15 mouse cellular contexts compared by ENCODE assay signal in the genomic region with DNA sequence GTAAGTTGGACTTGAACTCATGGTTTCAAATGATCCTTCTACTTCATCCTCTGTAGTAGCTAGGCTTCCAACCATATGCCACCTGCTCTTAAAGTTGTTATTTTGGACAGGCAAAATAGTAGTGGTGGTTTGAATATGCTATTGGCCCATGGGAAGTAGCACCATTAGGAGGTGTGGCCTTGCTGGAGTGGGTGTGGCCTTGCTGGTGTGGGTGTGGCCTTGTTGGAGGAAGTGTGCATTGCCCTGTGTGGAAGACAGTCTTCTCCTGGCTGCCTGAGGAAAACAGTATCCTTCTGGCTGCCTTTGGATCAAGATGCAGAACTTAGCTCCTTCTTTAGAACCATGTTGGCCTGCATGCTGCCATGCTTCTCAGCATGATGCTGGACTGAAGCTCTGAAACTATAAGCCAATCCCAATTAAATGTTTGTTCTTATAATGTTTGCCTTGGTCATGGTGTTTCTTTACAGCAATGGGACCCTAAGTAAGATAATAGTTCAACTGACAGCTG. TPM values are rescaled to one million over a fixed set of nuclear protein-coding genes. Genes with fewer than 3 reads are reported as not detected.
DNase-seq lines count a peak whose midpoint lies in the region; ATAC-seq and TF ChIP-seq lines count a peak whose summit lies in the region.
"Had no signal": no experiment of that assay in that cellular context is flagged by ENCODE, and none has a peak within 500 bp of the region (broad histone marks: within the 10 kb centered on the region; RNA-seq: fewer than 3 reads in every experiment).

No protein-coding gene starts in this region.

- ATAC-seq in neural tube, embryonic 15.5 days (ENCODE audit: low FRiP score) = no peak

- H3K27ac ChIP-seq in MEL (ENCODE audit: control insufficient read depth, low read depth, low read length) = no peak overlapping the region
- no peak overlapping the region for H3K27ac ChIP-seq in neural tube, embryonic 15.5 days (replicated peaks)
- H3K27ac ChIP-seq: embryonic facial prominence, embryonic 12.5 days; gastrocnemius, adult 2 months; heart, embryonic 13.5 days; hindbrain, embryonic 13.5 days had no signal

- H3K27me3 ChIP-seq in MEL (ENCODE audit: control insufficient read depth in 1 of 2, insufficient read depth in 2 of 2, low read length in 2 of 2) = no peaks in the 10 kb centered on the region
- no peaks in the 10 kb centered on the region for H3K27me3 ChIP-seq in neural tube, embryonic 15.5 days (replicated peaks)
- H3K27me3 ChIP-seq: embryonic facial prominence, embryonic 12.5 days; heart, embryonic 13.5 days; hindbrain, embryonic 13.5 days had no signal

- no peak overlapping the region for H3K9ac ChIP-seq in MEL (ENCODE audit: control insufficient read depth, low read depth, low read length, poor library complexity, severe bottlenecking)
- H3K9ac ChIP-seq in neural tube, embryonic 15.5 days (replicated peaks) = no peak overlapping the region
- H3K9ac ChIP-seq: embryonic facial prominence, embryonic 12.5 days; heart, embryonic 13.5 days; hindbrain, embryonic 13.5 days had no signal

- no peak for TF ChIP-seq EP300 in MEL (IDR thresholded peaks at IDR 0.05; ENCODE audit: low read depth in 1 of 2, low read length in 2 of 2)

- DNase-seq in spleen, adult 12 weeks (ENCODE audit: low spot score) = peak; percentile 45
- no peak for DNase-seq in spleen, postnatal 14 days (ENCODE audit: low spot score in 2 of 2)
- peak; percentile 84 for DNase-seq in MEL (ENCODE audit: low read depth, low spot score)
- DNase-seq in induced T-regulatory cell, adult 2 months (ENCODE audit: low read depth) = peak; percentile 50
- DNase-seq in thymus, postnatal 4 days = peak; percentile 33
- no peak for DNase-seq in gastrocnemius, adult 18-20 months (ENCODE audit: low spot score)
- DNase-seq: adrenal gland, adult 8-10 months; cerebellum, postnatal 36 days; gastrocnemius, adult 2 months; kidney, adult 18-20 months; layer of hippocampus, adult 9-11 months had no signal

- no peak overlapping the region for H3K4me3 ChIP-seq in MEL (ENCODE audit: control insufficient read depth in 1 of 2, insufficient read depth in 1 of 2, low read depth in 2 of 2, low read length in 2 of 2)
- H3K4me3 ChIP-seq in neural tube, embryonic 15.5 days (replicated peaks) = no peak overlapping the region
- H3K4me3 ChIP-seq: embryonic facial prominence, embryonic 12.5 days; gastrocnemius, adult 2 months; heart, embryonic 13.5 days; hindbrain, embryonic 13.5 days had no signal

- peak in 1 of 2 experiments; percentile 55; a peak in 2 of 4 replicates for TF ChIP-seq POLR2A in MEL (IDR thresholded peaks at IDR 0.05; ENCODE audit: control insufficient read depth in 1 of 2, insufficient read depth in 1 of 2, low read depth in 1 of 2, low read length in 2 of 2, poor library complexity in 1 of 2)

- no peak overlapping the region for H3K4me2 ChIP-seq in neural tube, embryonic 15.5 days
- H3K4me2 ChIP-seq: embryonic facial prominence, embryonic 12.5 days; heart, embryonic 13.5 days; hindbrain, embryonic 13.5 days had no signal

- TF ChIP-seq CTCF in MEL (IDR thresholded peaks at IDR 0.05 in 2 of 3, conservative IDR thresholded peaks at IDR 0.05 in 1 of 3; ENCODE audit: control insufficient read depth in 1 of 3, insufficient read depth in 1 of 3, low read depth in 2 of 3, low read length in 3 of 3, poor library complexity in 1 of 3, severe bottlenecking in 1 of 3) = no peak

- no peak for TF ChIP-seq RAD21 in MEL (IDR thresholded peaks at IDR 0.05; ENCODE audit: low read depth, low read length)

- peaks cover 4 to 6% of the 10 kb centered on the region in 2 experiments; a peak in 3 of 4 replicates for H3K4me1 ChIP-seq in MEL (ENCODE audit: control insufficient read depth in 1 of 2, insufficient read depth in 2 of 2, low read length in 2 of 2)
- H3K4me1 ChIP-seq in neural tube, embryonic 15.5 days = peaks cover 18% of the 10 kb centered on the region

- H3K36me3 ChIP-seq in MEL (ENCODE audit: control insufficient read depth in 1 of 2, insufficient read depth in 2 of 2, low read length in 2 of 2) = peaks cover 0 to 12% of the 10 kb centered on the region in 2 experiments; a peak in 2 of 4 replicates
- no peaks in the 10 kb centered on the region for H3K36me3 ChIP-seq in neural tube, embryonic 15.5 days
- H3K36me3 ChIP-seq: embryonic facial prominence, embryonic 12.5 days; heart, embryonic 13.5 days; hindbrain, embryonic 13.5 days had no signal

- no peaks in the 10 kb centered on the region for H3K9me3 ChIP-seq in MEL (replicated peaks; ENCODE audit: insufficient read depth, low read length)
- no peaks in the 10 kb centered on the region for H3K9me3 ChIP-seq in neural tube, embryonic 15.5 days (replicated peaks)
- H3K9me3 ChIP-seq: embryonic facial prominence, embryonic 12.5 days; heart, embryonic 13.5 days; hindbrain, embryonic 13.5 days had no signal

- peaks cover 1% of the 10 kb centered on the region; the same call in 1 of the 2 replicates for H3K79me2 ChIP-seq in MEL (ENCODE audit: control insufficient read depth, insufficient read depth, low read length, poor library complexity)

TF ChIP-seq in MEL, 35 proteins besides CTCF, POLR2A, EP300 and RAD21:
- TF ChIP-seq ELF1 (IDR thresholded peaks at IDR 0.05; ENCODE audit: low read depth, low read length) = 0 out of 2 replicates have a peak, but pooled peaks have one; percentile 38
- peak; percentile 45 for TF ChIP-seq NELFE (IDR thresholded peaks at IDR 0.05; ENCODE audit: low read depth, low read length)
- TF ChIP-seq CHD2 (IDR thresholded peaks at IDR 0.05; ENCODE audit: low read length) = no peak
- 0 out of 2 replicates have a peak, but pooled peaks have one; percentile 42 for TF ChIP-seq SIN3A (IDR thresholded peaks at IDR 0.05; ENCODE audit: low read length)
- TF ChIP-seq POLR2AphosphoS2 (IDR thresholded peaks at IDR 0.05; ENCODE audit: low read length) = no peak
- 0 out of 2 replicates have a peak, but pooled peaks have one; percentile 6 for TF ChIP-seq TCF12 (IDR thresholded peaks at IDR 0.05; ENCODE audit: low read depth, low read length)
- TF ChIP-seq HCFC1 (IDR thresholded peaks at IDR 0.05; ENCODE audit: low read depth, low read length) = 0 out of 2 replicates have a peak, but pooled peaks have one; percentile 16
- TF ChIP-seq MAX (IDR thresholded peaks at IDR 0.05; ENCODE audit: low read length) = peak; percentile 35; the same call in 1 of the 2 replicates

RNA-seq across cellular contexts. Expression of gene Prkci, which starts 2.4 kb away (rescaled TPM):
- 9.0 and 9.5 TPM in 2 replicates for total RNA-seq in MEL (2012; rRNA removed)
- 10 to 100 TPM in 1 of 2 experiments, not detected in 1; 18.3 TPM for polyA plus RNA-seq in MEL (2012; ENCODE audit: insufficient read depth in 1 of 2, insufficient read length in 2 of 2, low read depth in 1 of 2, low replicate concordance in 2 of 2, missing spikeins in 1 of 2)
- 1 to 10 TPM; 2.6 to 5.1 TPM for total RNA-seq in gastrocnemius, adult 18-20 months (2021)
- polyA plus RNA-seq in neural tube, embryonic 15.5 days (2015; fragmentation: Nextera tagmentation; extraction: Ambion mirVana) = 25.1 and 29.4 TPM in 2 replicates

RNA-seq across cellular contexts. Expression of gene Phc3, which starts 23.9 kb away (rescaled TPM):
- 3.2 and 3.5 TPM in 2 replicates for total RNA-seq in MEL (2012; rRNA removed)
- 10 to 100 TPM in 1 of 2 experiments, not detected in 1; 11.4 TPM for polyA plus RNA-seq in MEL (2012; ENCODE audit: insufficient read depth in 1 of 2, insufficient read length in 2 of 2, low read depth in 1 of 2, low replicate concordance in 2 of 2, missing spikeins in 1 of 2)
- 10 to 100 TPM; 11.8 to 12.2 TPM for total RNA-seq in gastrocnemius, adult 18-20 months (2021)
- 8.7 and 8.9 TPM in 2 replicates for polyA plus RNA-seq in neural tube, embryonic 15.5 days (2015; fragmentation: Nextera tagmentation; extraction: Ambion mirVana)

Comparison
In these comparisons a context has a peak if more than half of its experiments do, and no peak if none do; other contexts are left out.
1. DNase-seq: peak in spleen, adult 12 weeks (single experiment), MEL (single experiment), induced T-regulatory cell, adult 2 months (single experiment) and thymus, postnatal 4 days (single experiment); none in spleen, postnatal 14 days (0 of 2) and gastrocnemius, adult 18-20 months (single experiment).